Mouse (Mus musculus) stomach, postnatal 0 days (tissue): ENCODE data around the gene Spata1.

Source experiments
- CTCF ChIP-seq: IDR thresholded peaks from 2 replicates; pipeline ENCODE4 v1.5.1; 2016; ENCODE audit warnings: antibody characterized with exemption, low read depth, mild to moderate bottlenecking, moderate library complexity
- EP300 ChIP-seq: optimal IDR thresholded peaks from 2 replicates; pipeline ENCODE3; 2016; ENCODE audit warnings: antibody characterized with exemption

DNA sequence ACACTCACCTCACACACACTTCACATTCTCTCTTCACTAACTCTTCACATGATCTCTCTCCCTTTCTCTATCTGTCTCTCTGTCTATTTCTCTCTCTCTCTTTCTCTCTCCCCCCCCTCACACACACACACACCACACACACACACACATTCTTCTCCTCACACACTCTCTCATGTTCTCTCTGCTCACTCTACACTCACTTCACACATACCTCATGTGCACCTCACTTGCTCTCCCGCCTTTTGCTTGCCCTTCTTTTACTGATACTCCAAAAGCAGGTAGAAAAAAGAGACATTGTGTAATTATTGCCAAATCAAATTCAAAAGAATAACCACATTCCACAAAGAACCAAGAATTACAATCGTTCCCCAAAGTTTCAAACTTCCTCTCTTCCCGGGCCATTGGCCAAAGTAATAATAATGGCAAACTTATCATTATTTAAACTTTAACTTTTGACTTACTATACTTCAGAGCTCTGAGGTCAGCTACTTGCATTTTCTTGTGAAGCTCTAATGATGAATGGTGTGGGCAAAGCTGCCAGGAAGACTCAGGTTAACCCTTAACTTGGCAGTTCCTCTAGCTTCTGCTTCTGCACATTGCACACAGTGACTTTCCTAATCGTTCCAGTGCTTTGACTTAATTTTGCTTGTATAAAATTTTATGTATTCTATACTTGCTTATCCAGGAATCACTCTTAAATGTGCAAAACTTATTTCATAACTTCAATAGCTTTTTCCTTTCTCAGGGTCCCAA lies 41.1 kb upstream of the Spata1 start:
- no peak for TF ChIP-seq EP300
- TF ChIP-seq CTCF, result no peak
